Mouse (Mus musculus): ENCODE measurements around the gene Adap2.

DNA sequence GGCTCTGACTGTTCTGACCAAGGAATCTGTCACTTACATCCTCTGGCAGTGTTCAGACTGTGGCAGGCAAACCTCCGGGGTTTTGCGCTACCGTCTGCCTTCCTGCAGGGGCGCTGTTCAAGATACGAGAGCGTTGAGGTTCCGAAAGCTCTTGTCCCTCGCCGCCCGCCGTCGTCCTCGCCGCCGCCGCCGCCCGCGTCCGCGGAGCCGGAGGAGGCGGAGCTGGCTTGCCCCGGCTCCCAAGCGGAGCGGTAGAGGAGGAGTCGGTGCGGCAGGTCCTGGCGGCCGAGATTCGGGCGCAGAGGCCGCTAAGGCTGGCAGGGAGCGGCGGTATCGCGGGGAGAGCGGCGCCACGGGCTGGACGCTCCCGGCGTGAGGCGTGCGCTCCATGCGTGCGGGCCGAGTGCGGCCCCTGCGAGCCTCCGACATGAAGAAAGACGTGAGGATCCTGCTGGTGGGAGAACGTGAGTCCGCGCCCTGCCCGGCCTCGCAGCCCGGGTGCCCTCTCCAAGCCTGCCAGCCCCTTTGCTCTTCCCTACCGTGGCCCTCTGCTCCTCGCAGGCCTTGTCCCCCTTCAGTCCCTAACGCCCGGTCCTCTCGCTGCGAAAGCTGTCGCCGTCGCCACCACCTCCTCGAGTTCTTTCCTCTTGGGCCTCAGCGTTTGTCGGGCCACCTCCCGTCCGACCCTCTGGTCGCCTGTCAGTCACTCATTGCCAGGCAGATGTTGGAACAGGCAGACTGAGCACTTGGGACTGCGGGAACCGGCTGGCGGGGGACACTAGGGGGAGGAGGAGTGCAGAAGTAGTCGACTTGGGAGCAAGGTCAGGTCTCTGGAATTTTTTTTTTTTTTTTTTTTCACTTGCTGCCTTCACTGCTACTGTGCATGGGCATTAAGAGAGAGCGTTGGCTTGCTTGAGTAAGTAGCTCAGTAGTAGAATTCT is 55.2 kb downstream of the Adap2 start, which contains the start of gene Rhot1:
- TF ChIP-seq CTCF (IDR thresholded peaks at IDR 0.05) (peak; percentile 99), POLR2A (IDR thresholded peaks at IDR 0.05; ENCODE audit: insufficient read depth, low read depth, low read length) (peak; percentile 73)

All from heart, adult 2 months (tissue).